Comparison of ENCODE assay signal across 8 mouse cellular contexts in genomic region chr16:30065537-30066183, GRCm38 (mm10). TPM values are rescaled to one million over a fixed set of nuclear protein-coding genes. Genes with fewer than 3 reads are reported as not detected.
DNase-seq lines count a peak whose midpoint lies in the region; ATAC-seq lines count a peak whose summit lies in the region.

No protein-coding gene starts in this region.

- H3K4me2 ChIP-seq in midbrain, embryonic 13.5 days (replicated peaks): peak overlapping the region; percentile 99

- H3K4me1 ChIP-seq in forebrain, embryonic 10.5 days: peaks cover 88% of the 10 kb centered on the region
- H3K4me1 ChIP-seq in midbrain, embryonic 13.5 days (replicated peaks): peaks cover 71% of the 10 kb centered on the region

- peak; percentile 5 for DNase-seq in CD4-positive, CD25-positive, alpha-beta regulatory T cell, adult 2 months (ENCODE audit: low read depth, low spot score)
- peak; percentile 78 for DNase-seq in A20 (ENCODE audit: low read depth, low spot score)
- peak; percentile 39 for DNase-seq in forebrain, embryonic 10.5 days (ENCODE audit: extremely low spot score, low spot score)
- DNase-seq in induced T-regulatory cell, adult 2 months (ENCODE audit: low read depth): peak; percentile 39
- no peak for DNase-seq in left cerebral cortex, postnatal 25 days (ENCODE audit: low spot score in 2 of 2)

- peak overlapping the region; percentile 70 for H3K9ac ChIP-seq in midbrain, embryonic 13.5 days (replicated peaks)

- H3K27ac ChIP-seq in forebrain, embryonic 10.5 days: peak overlapping the region; percentile 99
- H3K27ac ChIP-seq in midbrain, embryonic 13.5 days: peak overlapping the region; percentile 70

- no peaks in the 10 kb centered on the region for H3K9me3 ChIP-seq in forebrain, embryonic 10.5 days
- H3K9me3 ChIP-seq in midbrain, embryonic 13.5 days: no peaks in the 10 kb centered on the region

- peaks cover 9% of the 10 kb centered on the region for H3K36me3 ChIP-seq in forebrain, embryonic 10.5 days (replicated peaks)
- no peaks in the 10 kb centered on the region for H3K36me3 ChIP-seq in midbrain, embryonic 13.5 days

- no peak for ATAC-seq in CD4-positive, CD25-positive, alpha-beta regulatory T cell, adult 4 months
- ATAC-seq in midbrain, embryonic 13.5 days: no peak
- no peak for ATAC-seq in granulocyte monocyte progenitor cell, adult 5-6 weeks (replicated peaks; ENCODE audit: poor library complexity, severe bottlenecking)

- under 1% methylated on average over 21 of the region's 21 CpGs for WGBS in forebrain, embryonic 10.5 days
- under 1% methylated on average over 21 of the region's 21 CpGs for WGBS in midbrain, embryonic 13.5 days

- intact Hi-C loops in left cerebral cortex, postnatal 25 days (cut with DNase I): loop anchor here (1.0 to 10.0 kb wide), 7 partner anchors 56 to 411 kb away; no protein-coding TSS in a partner anchor

- H3K27me3 ChIP-seq in forebrain, embryonic 10.5 days (ENCODE audit: poor library complexity, severe bottlenecking): peaks cover 33% of the 10 kb centered on the region
- peaks cover 65% of the 10 kb centered on the region for H3K27me3 ChIP-seq in midbrain, embryonic 13.5 days

- H3K4me3 ChIP-seq in forebrain, embryonic 10.5 days: peak overlapping the region; percentile 89
- peak overlapping the region; percentile 65 for H3K4me3 ChIP-seq in midbrain, embryonic 13.5 days (replicated peaks)

RNA-seq across cellular contexts. Expression of gene Hes1, which starts 1.5 kb away (rescaled TPM):
- polyA plus RNA-seq in CD4-positive, CD25-positive, alpha-beta regulatory T cell, adult 4 months (2017; shearing (Covaris generic)): under 1 TPM in 1 of 2 experiments, not detected in 1; 0.22 TPM
- polyA plus RNA-seq in forebrain, embryonic 10.5 days (2016; fragmentation: Nextera tagmentation; extraction: Ambion mirVana): 42.5 and 49.0 TPM in 2 replicates
- polyA plus RNA-seq in midbrain, embryonic 13.5 days (2015; fragmentation: Nextera tagmentation; extraction: Ambion mirVana): 14.1 and 19.7 TPM in 2 replicates
- not detected in 2 replicates for total RNA-seq in granulocyte monocyte progenitor cell, adult 5-6 weeks (2014; fragmentation: Nextera tagmentation)
- not detected in 2 replicates for total RNA-seq in granulocyte monocyte progenitor cell, adult 5-6 weeks (2017)
- total RNA-seq in left cerebral cortex, postnatal 25 days (2021): 10 to 100 TPM; 13.8 to 16.1 TPM

Comparison
In these comparisons a context has a peak if more than half of its experiments do, and no peak if none do; other contexts are left out.
1. DNase-seq: peak in CD4-positive, CD25-positive, alpha-beta regulatory T cell, adult 2 months (single experiment), A20 (single experiment), forebrain, embryonic 10.5 days (single experiment) and induced T-regulatory cell, adult 2 months (single experiment); none in left cerebral cortex, postnatal 25 days (0 of 2).
2. RNA of gene Hes1, which starts 1.5 kb away (polyA plus RNA-seq): 42.5 to 49.0 TPM in forebrain, embryonic 10.5 days and 14.1 to 19.7 TPM in midbrain, embryonic 13.5 days; 0.22 TPM in CD4-positive, CD25-positive, alpha-beta regulatory T cell, adult 4 months; every median in the first group is over 10 times any median in the second.